9 mouse cellular contexts compared by ENCODE assay signal in the genomic region with DNA sequence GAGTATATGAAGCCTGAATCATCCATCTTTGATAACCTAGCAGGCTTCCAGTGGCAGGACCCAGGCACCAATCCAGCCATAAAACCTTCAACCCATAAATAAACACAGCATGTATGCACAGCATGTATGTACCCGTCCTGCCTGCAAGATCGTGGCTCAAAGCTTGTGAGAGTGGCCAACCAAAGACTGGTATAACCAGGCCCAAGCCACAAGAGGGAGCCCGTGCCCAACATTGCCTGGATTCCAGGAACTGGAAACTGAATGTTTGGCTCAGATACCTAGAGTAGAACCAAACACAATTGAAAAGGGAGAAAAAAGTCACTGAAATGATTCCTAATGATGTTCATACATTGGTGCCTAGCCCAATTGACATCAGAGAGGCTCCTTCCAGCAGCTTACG. TPM values are rescaled to one million over a fixed set of nuclear protein-coding genes. Genes with fewer than 3 reads are reported as not detected.
DNase-seq lines count a peak whose midpoint lies in the region; ATAC-seq and TF ChIP-seq lines count a peak whose summit lies in the region.
"Had no signal": no experiment of that assay in that cellular context is flagged by ENCODE, and none has a peak within 500 bp of the region (broad histone marks: within the 10 kb centered on the region; RNA-seq: fewer than 3 reads in every experiment).

No protein-coding gene starts in this region.

- H3K9ac ChIP-seq in forebrain, postnatal 0 days, result no peak overlapping the region
- H3K9ac ChIP-seq in hindbrain, embryonic 13.5 days, result no peak overlapping the region
- H3K9ac ChIP-seq: heart, embryonic 15.5 days had no signal

- no peak overlapping the region for H3K4me2 ChIP-seq in forebrain, postnatal 0 days (ENCODE audit: low read depth)
- H3K4me2 ChIP-seq in hindbrain, embryonic 13.5 days, result no peak overlapping the region
- H3K4me2 ChIP-seq: heart, embryonic 15.5 days had no signal

- H3K36me3 ChIP-seq in forebrain, postnatal 0 days (ENCODE audit: insufficient read depth), result no peaks in the 10 kb centered on the region
- H3K36me3 ChIP-seq in hindbrain, embryonic 13.5 days, result no peaks in the 10 kb centered on the region
- H3K36me3 ChIP-seq in megakaryocyte, embryonic 14.5 days (replicated peaks; ENCODE audit: low read length), result no peaks in the 10 kb centered on the region
- H3K36me3 ChIP-seq: heart, embryonic 15.5 days had no signal

- DNase-seq in MEL-GATA-1-ER (ENCODE audit: extremely low read depth, low read depth), result peak; percentile 56
- peak; percentile 42 for DNase-seq in cerebellum, adult 11 months
- DNase-seq in forebrain, postnatal 0 days, result peak; percentile 80
- peak; percentile 54 for DNase-seq in layer of hippocampus, adult 9-11 months
- DNase-seq in right cerebral cortex, adult 18-20 months, result peak; percentile 65
- DNase-seq in urinary bladder, adult 18-20 months (ENCODE audit: low spot score in 2 of 2), result peak; percentile 54 to 61

- ATAC-seq in forebrain, postnatal 0 days, result peak; percentile 70
- peak; percentile 69 for ATAC-seq in hindbrain, embryonic 13.5 days (ENCODE audit: low FRiP score)

- no peaks in the 10 kb centered on the region for H3K4me1 ChIP-seq in forebrain, postnatal 0 days (ENCODE audit: insufficient read depth)
- no peaks in the 10 kb centered on the region for H3K4me1 ChIP-seq in hindbrain, embryonic 13.5 days (replicated peaks)
- H3K4me1 ChIP-seq in megakaryocyte, embryonic 14.5 days, result peaks cover 54% of the 10 kb centered on the region
- H3K4me1 ChIP-seq: heart, embryonic 15.5 days had no signal

- WGBS in forebrain, postnatal 0 days, result 21% methylated on average over 4 of the region's 4 CpGs
- 26% methylated on average over 4 of the region's 4 CpGs for WGBS in hindbrain, embryonic 13.5 days

- no peak overlapping the region for H3K27ac ChIP-seq in forebrain, postnatal 0 days (ENCODE audit: low read depth, low read length)
- H3K27ac ChIP-seq in hindbrain, embryonic 13.5 days, result no peak overlapping the region
- H3K27ac ChIP-seq: heart, embryonic 15.5 days had no signal

- H3K4me3 ChIP-seq in forebrain, postnatal 0 days (ENCODE audit: low read depth, low read length), result no peak overlapping the region
- H3K4me3 ChIP-seq in hindbrain, embryonic 13.5 days, result no peak overlapping the region
- peak overlapping the region; percentile 36 for H3K4me3 ChIP-seq in megakaryocyte, embryonic 14.5 days (replicated peaks)
- H3K4me3 ChIP-seq: heart, embryonic 15.5 days had no signal

- no peaks in the 10 kb centered on the region for H3K27me3 ChIP-seq in forebrain, postnatal 0 days (ENCODE audit: insufficient read depth, low read length)
- H3K27me3 ChIP-seq in hindbrain, embryonic 13.5 days, result no peaks in the 10 kb centered on the region
- peaks cover 5% of the 10 kb centered on the region for H3K27me3 ChIP-seq in megakaryocyte, embryonic 14.5 days (replicated peaks)
- H3K27me3 ChIP-seq: heart, embryonic 15.5 days had no signal

- H3K9me3 ChIP-seq in forebrain, postnatal 0 days (ENCODE audit: low read length), result no peaks in the 10 kb centered on the region
- no peaks in the 10 kb centered on the region for H3K9me3 ChIP-seq in hindbrain, embryonic 13.5 days
- no peaks in the 10 kb centered on the region; the same call in 1 of the 2 replicates for H3K9me3 ChIP-seq in megakaryocyte, embryonic 14.5 days
- H3K9me3 ChIP-seq: heart, embryonic 15.5 days had no signal

- TF ChIP-seq CTCF in forebrain, postnatal 0 days (IDR thresholded peaks at IDR 0.05; ENCODE audit: low read depth), result peak; percentile 88

RNA-seq across cellular contexts. Expression of a gene that starts 27.9 kb away (rescaled TPM):
- 43.7 and 53.8 TPM in 2 replicates for total RNA-seq in forebrain, postnatal 0 days (2014; rRNA removed)
- polyA plus RNA-seq in forebrain, postnatal 0 days (2015; fragmentation: Nextera tagmentation; extraction: Ambion mirVana), result 51.1 and 68.7 TPM in 2 replicates
- 85.7 and 88.3 TPM in 2 replicates for polyA plus RNA-seq in hindbrain, embryonic 13.5 days (2015; fragmentation: Nextera tagmentation; extraction: Ambion mirVana)
- 4.9 TPM in 1 of 2 replicates, not detected in the other for polyA plus RNA-seq in megakaryocyte, embryonic 14.5 days (2012; ENCODE audit: insufficient read depth, low replicate concordance)
